Mouse (Mus musculus) ovary, adult 2 months (tissue): ENCODE results near the gene Ermard. TPM values are rescaled to one million over a fixed set of nuclear protein-coding genes. Genes with fewer than 3 reads are reported as not detected.

Source experiments
- polyA plus RNA-seq: library from polyadenylated mRNA; depleted of rRNA; stranded (reverse); fragments of >200 nt; gene quantifications from 2 replicates; pipeline ENCODE4 v1.2.3, GENCODE M21; 2012; rRNA removed

Gene Ermard
- polyA plus RNA-seq: 28.6 and 31.6 TPM in 2 replicates

GRCm38 (mm10) chr17:15041175-15041729, at the start of gene Ermard, which contains the start of the genes Tcte3 and Gm3448:
Ermard (plus strand) TSS chr17:15041208.
Tcte3 (minus strand) TSS chr17:15041488.
Gm3448 (minus strand) TSS chr17:15041537.

GRCm38 (mm10) chr17:15009706-15010413, 31.1 kb upstream of the Ermard start, which contains the start of gene Gm3435:
Gm3435 (plus strand) TSS chr17:15010176.

Other genes starting within 250 kb of the Ermard start
- 8.5 and 12.5 TPM in 2 replicates for gene Wdr27, start 98.0 kb upstream of the Ermard start, polyA plus RNA-seq
- 21.0 and 23.2 TPM in 2 replicates for gene 1600012H06Rik, start 98.0 kb upstream of the Ermard start, polyA plus RNA-seq
- 14.6 and 17.4 TPM in 2 replicates for gene Phf10, start 79.9 kb upstream of the Ermard start, polyA plus RNA-seq
- gene 9030025P20Rik, start 62.7 kb upstream of the Ermard start, polyA plus RNA-seq: 7.6 and 9.0 TPM in 2 replicates
- 0.61 and 1.3 TPM in 2 replicates for gene Gm3417, start 62.4 kb upstream of the Ermard start, polyA plus RNA-seq
- 0.50 and 0.59 TPM in 2 replicates for gene Gm3435, start 31.0 kb upstream of the Ermard start, polyA plus RNA-seq
- gene Tcte3, start 280 bp downstream of the Ermard start, polyA plus RNA-seq: not detected in 2 replicates
- gene Gm3448, start 329 bp downstream of the Ermard start, polyA plus RNA-seq: 0.84 and 0.88 TPM in 2 replicates